Mouse (Mus musculus) ES-Bruce4 (cell line): ENCODE measurements around the gene Fbxo2. TPM values are rescaled to one million over a fixed set of nuclear protein-coding genes. Genes with fewer than 3 reads are reported as not detected.
"Not testable (repeated sequence)": the region's sequence is repeated elsewhere in the genome, so short reads cannot be mapped to it uniquely, and the experiment has no call there.

ENCODE experiments used
- H3K27ac ChIP-seq: 2 replicates; pipeline ENCODE4 v1.5.1; 2012; ENCODE audit warnings: low read length, inconsistent platforms; ENCODE audit not compliant: insufficient read depth
- H3K27me3 ChIP-seq: 2 replicates; pipeline ENCODE4 v1.6.1; 2012; ENCODE audit warnings: mild to moderate bottlenecking, low read length, inconsistent platforms; ENCODE audit not compliant: control insufficient read depth, poor library complexity, insufficient read depth, severe bottlenecking
- H3K36me3 ChIP-seq: 2 replicates; pipeline ENCODE4 v1.6.1; 2012; ENCODE audit warnings: inconsistent platforms, mild to moderate bottlenecking, low read length, moderate library complexity; ENCODE audit not compliant: control insufficient read depth, poor library complexity, insufficient read depth, severe bottlenecking
- H3K4me1 ChIP-seq: one replicate; pipeline ENCODE4 v1.8.1; 2011; ENCODE audit warnings: low read length; ENCODE audit not compliant: control insufficient read depth, insufficient read depth
- H3K4me3 ChIP-seq: 2 replicates; pipeline ENCODE4 v1.5.1; 2011; ENCODE audit warnings: low read depth, mild to moderate bottlenecking, low read length
- H3K9ac ChIP-seq: 2 replicates; pipeline ENCODE4 v1.6.1; 2012; ENCODE audit warnings: low read depth, mild to moderate bottlenecking, inconsistent platforms; ENCODE audit not compliant: poor library complexity, severe bottlenecking
- H3K9me3 ChIP-seq: replicated peaks from 2 replicates; pipeline ENCODE4 v1.6.1; 2012; ENCODE audit warnings: mild to moderate bottlenecking, low read length, inconsistent platforms; ENCODE audit not compliant: control insufficient read depth, poor library complexity, insufficient read depth, severe bottlenecking
- CTCF ChIP-seq: IDR thresholded peaks from one replicate; pipeline ENCODE4 v1.8.1; 2011; ENCODE audit warnings: low read depth, low read length
- EP300 ChIP-seq: IDR thresholded peaks from 2 replicates; pipeline ENCODE4 v1.6.1; 2011; ENCODE audit warnings: low read depth, low read length; ENCODE audit not compliant: insufficient read depth
- POLR2A ChIP-seq: IDR thresholded peaks from one replicate; pipeline ENCODE4 v1.8.1; 2011; ENCODE audit warnings: low read length; ENCODE audit not compliant: insufficient read depth
- polyA plus RNA-seq: library from polyadenylated mRNA; stranded (reverse); fragments of >200 nt; gene quantifications from 2 replicates; pipeline ENCODE4 v1.2.4, GENCODE M21; 2011; ENCODE audit warnings: low read depth; ENCODE audit not compliant: missing spikeins, insufficient read depth, insufficient read length

Fbxo2 gene
- polyA plus RNA-seq, 1 experiment = 6.0 TPM

DNA sequence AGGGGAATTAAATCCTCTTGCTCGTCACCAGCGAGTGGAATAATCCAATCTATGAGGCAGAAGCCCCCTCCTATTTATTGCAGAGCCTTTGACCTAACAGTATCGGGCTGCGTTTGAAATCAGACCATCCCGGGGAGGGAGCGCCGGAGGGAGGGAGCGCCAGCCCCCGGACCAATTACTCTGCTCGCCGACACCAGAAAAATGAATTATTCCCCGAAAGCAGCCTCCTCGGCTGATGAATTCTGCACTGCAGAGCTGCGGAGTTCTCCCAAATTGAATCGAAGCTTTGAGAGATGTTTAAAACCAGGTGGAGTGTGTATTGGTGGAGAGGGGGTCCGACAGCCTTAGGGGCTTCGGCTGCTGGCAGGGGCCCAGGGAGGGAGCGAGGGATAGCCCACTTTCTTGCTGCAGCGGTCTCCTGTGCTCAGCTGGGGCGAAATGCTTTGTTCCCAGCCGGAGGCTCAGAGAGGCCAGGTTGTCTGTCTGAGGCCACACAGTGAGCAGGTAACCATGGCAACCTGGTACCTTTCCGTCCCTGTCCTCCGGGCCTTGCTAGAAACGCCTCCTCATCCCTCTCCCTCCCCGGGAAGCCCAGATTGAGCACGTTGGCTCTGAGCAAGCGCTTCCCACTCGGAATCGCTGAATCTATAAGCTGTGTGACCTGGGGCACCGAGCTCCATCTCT lies 13.5 kb downstream of the Fbxo2 start:
- TF ChIP-seq EP300 (no peak), POLR2A (no peak), CTCF (no peak)
- Histone ChIP-seq H3K27ac (no peak overlapping the region), H3K4me1 (no peaks in the 10 kb centered on the region), H3K9me3 (no peaks in the 10 kb centered on the region), H3K4me3 (peak overlapping the region; percentile 11), H3K36me3 (no peaks in the 10 kb centered on the region), H3K9ac (no peak overlapping the region), H3K27me3 (no peaks in the 10 kb centered on the region)

DNA sequence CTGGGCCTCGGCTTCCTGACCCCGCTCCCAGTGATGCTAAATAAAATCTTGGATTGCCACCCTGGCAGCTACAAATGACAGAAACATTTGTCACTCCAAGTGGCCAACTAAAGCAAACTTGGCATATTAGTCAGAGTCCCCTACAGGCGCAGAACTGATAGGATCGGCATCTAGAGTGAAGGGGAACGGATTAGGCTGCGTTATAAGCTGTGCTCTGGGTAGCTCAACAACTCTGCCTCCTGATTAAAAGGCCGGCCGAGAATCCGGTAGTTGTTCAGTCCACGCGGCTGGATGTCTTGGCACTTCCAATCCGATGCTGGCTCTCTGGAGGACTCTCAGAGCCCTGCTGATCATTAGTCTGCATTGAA lies 14.1 kb downstream of the Fbxo2 start:
- no peak overlapping the region for H3K9ac ChIP-seq
- TF ChIP-seq CTCF = no peak
- TF ChIP-seq POLR2A = no peak
- no peak for TF ChIP-seq EP300
- H3K27ac ChIP-seq = no peak overlapping the region
- no peaks in the 10 kb centered on the region for H3K9me3 ChIP-seq
- no peaks in the 10 kb centered on the region for H3K36me3 ChIP-seq
- H3K4me1 ChIP-seq = no peaks in the 10 kb centered on the region
- H3K27me3 ChIP-seq = no peaks in the 10 kb centered on the region
- no peak overlapping the region for H3K4me3 ChIP-seq

DNA sequence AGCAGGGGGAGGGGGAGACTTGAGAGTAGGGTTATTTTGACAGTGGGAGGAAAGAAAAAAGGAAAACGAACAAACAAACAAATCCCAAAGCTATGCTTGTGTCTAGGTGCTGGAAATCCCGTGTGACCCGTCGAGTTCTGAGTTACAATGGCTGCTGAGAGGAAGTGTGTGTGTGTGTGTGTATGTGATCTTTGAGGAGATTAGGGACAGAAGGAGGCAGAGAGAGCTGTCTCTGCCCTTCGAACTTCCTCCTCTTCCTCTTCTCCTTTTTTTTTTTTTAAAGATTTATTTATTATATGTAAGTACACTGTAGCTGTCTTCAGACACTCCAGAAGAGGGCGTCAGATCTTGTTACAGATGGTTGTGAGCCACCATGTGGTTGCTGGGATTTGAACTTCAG lies 16.2 kb downstream of the Fbxo2 start:
- H3K27ac ChIP-seq, H3K4me1 ChIP-seq, H3K9me3 ChIP-seq, H3K9ac ChIP-seq, H3K4me3 ChIP-seq, H3K27me3 ChIP-seq, H3K36me3 ChIP-seq: not testable (repeated sequence)

DNA sequence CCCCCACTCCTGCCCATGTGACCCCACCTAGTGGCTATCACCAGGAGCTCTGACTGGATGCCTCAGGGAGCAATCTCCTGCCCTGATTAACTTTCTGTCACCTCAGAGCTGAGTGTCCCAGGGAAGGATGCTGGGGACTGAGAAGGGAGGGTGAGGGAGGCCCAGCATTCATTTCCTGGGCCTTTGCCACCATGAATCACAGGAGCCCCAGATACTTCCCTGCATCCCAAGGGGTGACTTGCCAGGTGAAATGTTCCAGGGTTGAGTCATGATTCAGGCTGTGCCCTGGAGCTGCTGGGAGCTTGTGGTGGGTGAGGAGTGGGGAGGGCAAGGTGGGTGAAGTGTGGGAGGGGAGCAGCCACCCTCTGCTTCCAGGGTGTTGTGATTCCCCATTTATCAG lies 17.3 kb downstream of the Fbxo2 start:
- H3K9me3 ChIP-seq = no peaks in the 10 kb centered on the region
- H3K36me3 ChIP-seq = no peaks in the 10 kb centered on the region
- H3K4me1 ChIP-seq = no peaks in the 10 kb centered on the region
- no peak overlapping the region for H3K4me3 ChIP-seq
- H3K27ac ChIP-seq = no peak overlapping the region
- no peak overlapping the region for H3K9ac ChIP-seq
- TF ChIP-seq CTCF (no peak), POLR2A (no peak), EP300 (no peak)
- H3K27me3 ChIP-seq = no peaks in the 10 kb centered on the region

DNA sequence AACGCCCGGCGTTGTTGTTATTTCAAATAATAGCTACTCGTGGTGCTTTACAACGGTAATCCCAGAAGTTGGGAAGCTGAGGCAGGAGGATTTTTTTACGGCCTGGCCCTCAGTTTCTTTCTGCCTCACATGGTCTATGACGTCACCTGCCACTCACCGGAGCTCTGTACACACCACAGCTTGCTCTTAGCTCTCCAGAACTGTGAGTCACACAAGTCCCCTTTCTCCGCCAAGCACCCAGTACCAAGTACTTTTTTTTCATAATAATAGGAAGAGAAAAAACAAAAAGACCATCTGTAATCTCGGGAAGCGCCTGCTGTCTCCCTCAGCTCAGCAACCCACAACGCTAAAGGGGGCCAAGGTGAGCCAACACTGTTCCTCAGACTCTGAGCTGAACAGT lies 21.1 kb downstream of the Fbxo2 start:
- no peaks in the 10 kb centered on the region for H3K36me3 ChIP-seq
- TF ChIP-seq POLR2A (no peak), CTCF (no peak), EP300 (no peak)
- no peaks in the 10 kb centered on the region for H3K9me3 ChIP-seq
- H3K27ac ChIP-seq = no peak overlapping the region
- H3K4me3 ChIP-seq = no peak overlapping the region
- H3K9ac ChIP-seq = no peak overlapping the region
- no peaks in the 10 kb centered on the region for H3K27me3 ChIP-seq
- H3K4me1 ChIP-seq = no peaks in the 10 kb centered on the region

DNA sequence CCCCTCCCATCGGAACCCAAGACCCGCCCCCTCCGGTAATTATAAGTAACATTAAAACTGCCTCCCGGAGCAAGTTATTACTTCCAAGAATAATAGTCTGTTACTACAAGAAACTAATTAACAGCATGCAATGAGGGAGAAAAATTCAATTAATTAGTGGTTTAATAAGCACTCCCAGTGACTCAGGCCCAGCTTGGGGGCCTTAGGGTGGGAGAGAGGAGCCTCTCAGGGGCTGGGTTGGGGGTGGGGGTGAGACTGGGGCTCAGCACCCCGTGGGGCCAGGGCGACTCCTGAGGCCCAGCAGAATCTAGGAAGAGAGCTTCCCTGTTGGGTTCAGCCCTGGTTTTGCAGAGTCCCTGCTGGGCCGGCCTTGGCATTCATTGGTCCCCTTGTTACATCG lies 21.9 kb downstream of the Fbxo2 start:
- H3K9me3 ChIP-seq = no peaks in the 10 kb centered on the region
- H3K4me3 ChIP-seq = 0 out of 2 replicates have a peak overlapping the region, but pooled peaks have one; percentile 9
- H3K36me3 ChIP-seq = no peaks in the 10 kb centered on the region
- H3K9ac ChIP-seq = no peak overlapping the region
- no peak overlapping the region for H3K27ac ChIP-seq
- no peaks in the 10 kb centered on the region for H3K27me3 ChIP-seq
- TF ChIP-seq POLR2A = no peak
- TF ChIP-seq EP300 = no peak
- TF ChIP-seq CTCF = no peak
- H3K4me1 ChIP-seq = no peaks in the 10 kb centered on the region
